Mouse (Mus musculus): ENCODE measurements at regions not wholly inside any gene's neighbourhood (a gene's known extent, or its start where the extent isn't known, plus 50 kb on each side); places are given as distances from the start of the nearest gene placed in this dataset.

GRCm38 (mm10) chr17:79509281-79509680 is 102.4 kb upstream of the Rmdn2 start:
- Histone ChIP-seq H3K9ac (replicated peaks; ENCODE audit: low read depth, low read length) (no peak overlapping the region), H3K36me3 (ENCODE audit: control insufficient read depth, insufficient read depth) (no peaks in the 10 kb centered on the region), H3K27me3 (replicated peaks; ENCODE audit: control insufficient read depth, insufficient read depth, low read length) (no peaks in the 10 kb centered on the region), H3K4me3 (replicated peaks; ENCODE audit: low read length) (no peak overlapping the region), H3K9me3 (ENCODE audit: control insufficient read depth, low read length) (no peaks in the 10 kb centered on the region), H3K4me1 (replicated peaks; ENCODE audit: control insufficient read depth, insufficient read depth, low read length) (peaks cover 10% of the 10 kb centered on the region), H3K4me2 (ENCODE audit: low read length) (peak overlapping the region; percentile 26; the same call in 1 of the 2 replicates), H3K27ac (ENCODE audit: low read length) (no peak overlapping the region)
- WGBS = 62% methylated on average over 8 of the region's 8 CpGs
- ATAC-seq = peak; percentile 26; the same call in 1 of the 2 replicates

GRCm38 (mm10) chr17:79509957-79510710 is 101.5 kb upstream of the Rmdn2 start:
- Histone ChIP-seq H3K27ac (ENCODE audit: low read length) (no peak overlapping the region), H3K27me3 (replicated peaks; ENCODE audit: control insufficient read depth, insufficient read depth, low read length) (no peaks in the 10 kb centered on the region), H3K4me3 (replicated peaks; ENCODE audit: low read length) (no peak overlapping the region), H3K36me3 (ENCODE audit: control insufficient read depth, insufficient read depth) (no peaks in the 10 kb centered on the region), H3K4me1 (replicated peaks; ENCODE audit: control insufficient read depth, insufficient read depth, low read length) (peaks cover 10% of the 10 kb centered on the region), H3K9me3 (ENCODE audit: control insufficient read depth, low read length) (no peaks in the 10 kb centered on the region), H3K4me2 (ENCODE audit: low read length) (no peak overlapping the region), H3K9ac (replicated peaks; ENCODE audit: low read depth, low read length) (no peak overlapping the region)
- 77% methylated on average over 11 of the region's 11 CpGs for WGBS
- 0 out of 2 replicates have a peak, but pooled peaks have one; percentile 8 for ATAC-seq

GRCm38 (mm10) chr17:79511218-79511617 is 100.4 kb upstream of the Rmdn2 start:
- Histone ChIP-seq H3K4me2 (ENCODE audit: low read length) (no peak overlapping the region), H3K4me3 (replicated peaks; ENCODE audit: low read length) (no peak overlapping the region), H3K9me3 (ENCODE audit: control insufficient read depth, low read length) (no peaks in the 10 kb centered on the region), H3K36me3 (ENCODE audit: control insufficient read depth, insufficient read depth) (no peaks in the 10 kb centered on the region), H3K9ac (replicated peaks; ENCODE audit: low read depth, low read length) (no peak overlapping the region), H3K4me1 (replicated peaks; ENCODE audit: control insufficient read depth, insufficient read depth, low read length) (peaks cover 10% of the 10 kb centered on the region), H3K27ac (ENCODE audit: low read length) (no peak overlapping the region), H3K27me3 (replicated peaks; ENCODE audit: control insufficient read depth, insufficient read depth, low read length) (no peaks in the 10 kb centered on the region)
- no peak for ATAC-seq
- WGBS = 80% methylated on average over 9 of the region's 9 CpGs

GRCm38 (mm10) chr17:79514076-79514475 is 97.6 kb upstream of the Rmdn2 start:
- no peak overlapping the region for H3K4me3 ChIP-seq (replicated peaks; ENCODE audit: low read length)
- WGBS = 89% methylated on average over 7 of the region's 7 CpGs
- no peaks in the 10 kb centered on the region for H3K36me3 ChIP-seq (ENCODE audit: control insufficient read depth, insufficient read depth)
- peaks cover 9% of the 10 kb centered on the region for H3K4me1 ChIP-seq (replicated peaks; ENCODE audit: control insufficient read depth, insufficient read depth, low read length)
- no peak overlapping the region for H3K9ac ChIP-seq (replicated peaks; ENCODE audit: low read depth, low read length)
- ATAC-seq = no peak
- no peak overlapping the region for H3K27ac ChIP-seq (ENCODE audit: low read length)
- H3K27me3 ChIP-seq (replicated peaks; ENCODE audit: control insufficient read depth, insufficient read depth, low read length) = no peaks in the 10 kb centered on the region
- H3K9me3 ChIP-seq (ENCODE audit: control insufficient read depth, low read length) = no peaks in the 10 kb centered on the region
- no peak overlapping the region for H3K4me2 ChIP-seq (ENCODE audit: low read length)

- ATAC-seq = no peak
- WGBS = 56% methylated on average over 3 of the region's 3 CpGs
- Histone ChIP-seq H3K9ac (replicated peaks; ENCODE audit: low read depth, low read length) (no peak overlapping the region), H3K27me3 (replicated peaks; ENCODE audit: control insufficient read depth, insufficient read depth, low read length) (no peaks in the 10 kb centered on the region), H3K36me3 (ENCODE audit: control insufficient read depth, insufficient read depth) (no peaks in the 10 kb centered on the region), H3K4me1 (replicated peaks; ENCODE audit: control insufficient read depth, insufficient read depth, low read length) (no peaks in the 10 kb centered on the region), H3K4me3 (replicated peaks; ENCODE audit: low read length) (no peak overlapping the region), H3K9me3 (ENCODE audit: control insufficient read depth, low read length) (no peaks in the 10 kb centered on the region), H3K4me2 (ENCODE audit: low read length) (no peak overlapping the region), H3K27ac (ENCODE audit: low read length) (no peak overlapping the region)
Measured at GRCm38 (mm10) chr17:79518185-79518584, 93.5 kb upstream of the Rmdn2 start.

- Histone ChIP-seq H3K27me3 (replicated peaks; ENCODE audit: control insufficient read depth, insufficient read depth, low read length) (no peaks in the 10 kb centered on the region), H3K36me3 (ENCODE audit: control insufficient read depth, insufficient read depth) (no peaks in the 10 kb centered on the region), H3K4me1 (replicated peaks; ENCODE audit: control insufficient read depth, insufficient read depth, low read length) (no peaks in the 10 kb centered on the region), H3K4me2 (ENCODE audit: low read length) (no peak overlapping the region), H3K9me3 (ENCODE audit: control insufficient read depth, low read length) (no peaks in the 10 kb centered on the region), H3K27ac (ENCODE audit: low read length) (no peak overlapping the region), H3K9ac (replicated peaks; ENCODE audit: low read depth, low read length) (no peak overlapping the region), H3K4me3 (replicated peaks; ENCODE audit: low read length) (no peak overlapping the region)
- 78% methylated on average over 5 of the region's 5 CpGs for WGBS
- ATAC-seq = no peak
Measured at GRCm38 (mm10) chr17:79518696-79519095, 93.0 kb upstream of the Rmdn2 start.

GRCm38 (mm10) chr17:79519356-79519755 is 92.3 kb upstream of the Rmdn2 start:
- H3K27ac ChIP-seq (ENCODE audit: low read length) = no peak overlapping the region
- H3K4me3 ChIP-seq (replicated peaks; ENCODE audit: low read length) = no peak overlapping the region
- no peaks in the 10 kb centered on the region for H3K27me3 ChIP-seq (replicated peaks; ENCODE audit: control insufficient read depth, insufficient read depth, low read length)
- 79% methylated on average over 4 of the region's 4 CpGs for WGBS
- H3K4me1 ChIP-seq (replicated peaks; ENCODE audit: control insufficient read depth, insufficient read depth, low read length) = no peaks in the 10 kb centered on the region
- no peak for ATAC-seq
- no peaks in the 10 kb centered on the region for H3K9me3 ChIP-seq (ENCODE audit: control insufficient read depth, low read length)
- H3K9ac ChIP-seq (replicated peaks; ENCODE audit: low read depth, low read length) = no peak overlapping the region
- H3K36me3 ChIP-seq (ENCODE audit: control insufficient read depth, insufficient read depth) = no peaks in the 10 kb centered on the region
- H3K4me2 ChIP-seq (ENCODE audit: low read length) = no peak overlapping the region

- H3K4me2 ChIP-seq (ENCODE audit: low read length) = no peak overlapping the region
- H3K9ac ChIP-seq (replicated peaks; ENCODE audit: low read depth, low read length) = no peak overlapping the region
- H3K4me1 ChIP-seq (replicated peaks; ENCODE audit: control insufficient read depth, insufficient read depth, low read length) = no peaks in the 10 kb centered on the region
- H3K27me3 ChIP-seq (replicated peaks; ENCODE audit: control insufficient read depth, insufficient read depth, low read length) = no peaks in the 10 kb centered on the region
- H3K9me3 ChIP-seq (ENCODE audit: control insufficient read depth, low read length) = no peaks in the 10 kb centered on the region
- no peak for ATAC-seq
- 91% methylated on average over 5 of the region's 5 CpGs for WGBS
- H3K4me3 ChIP-seq (replicated peaks; ENCODE audit: low read length) = no peak overlapping the region
- no peaks in the 10 kb centered on the region for H3K36me3 ChIP-seq (ENCODE audit: control insufficient read depth, insufficient read depth)
- no peak overlapping the region for H3K27ac ChIP-seq (ENCODE audit: low read length)
Measured at GRCm38 (mm10) chr17:79520283-79520682, 91.4 kb upstream of the Rmdn2 start.

GRCm38 (mm10) chr17:79521691-79522090 is 90.0 kb upstream of the Rmdn2 start:
- no peak overlapping the region for H3K4me2 ChIP-seq (ENCODE audit: low read length)
- ATAC-seq = no peak

GRCm38 (mm10) chr17:79523230-79523629 is 88.4 kb upstream of the Rmdn2 start:
- Histone ChIP-seq H3K9me3 (ENCODE audit: control insufficient read depth, low read length) (no peaks in the 10 kb centered on the region), H3K9ac (replicated peaks; ENCODE audit: low read depth, low read length) (no peak overlapping the region), H3K27ac (ENCODE audit: low read length) (no peak overlapping the region), H3K36me3 (ENCODE audit: control insufficient read depth, insufficient read depth) (no peaks in the 10 kb centered on the region), H3K4me3 (replicated peaks; ENCODE audit: low read length) (no peak overlapping the region), H3K4me1 (replicated peaks; ENCODE audit: control insufficient read depth, insufficient read depth, low read length) (no peaks in the 10 kb centered on the region), H3K27me3 (replicated peaks; ENCODE audit: control insufficient read depth, insufficient read depth, low read length) (no peaks in the 10 kb centered on the region), H3K4me2 (ENCODE audit: low read length) (no peak overlapping the region)
- ATAC-seq = no peak
- WGBS = 92% methylated on average over 3 of the region's 3 CpGs

More at GRCm38 (mm10) chr17:79521691-79522090, 90.0 kb upstream of the Rmdn2 start:
- H3K9ac ChIP-seq (replicated peaks; ENCODE audit: low read depth, low read length) = no peak overlapping the region
- 95% methylated on average over 7 of the region's 7 CpGs for WGBS
- no peaks in the 10 kb centered on the region for H3K27me3 ChIP-seq (replicated peaks; ENCODE audit: control insufficient read depth, insufficient read depth, low read length)
- H3K4me3 ChIP-seq (replicated peaks; ENCODE audit: low read length) = no peak overlapping the region
- H3K4me1 ChIP-seq (replicated peaks; ENCODE audit: control insufficient read depth, insufficient read depth, low read length) = no peaks in the 10 kb centered on the region
- H3K27ac ChIP-seq (ENCODE audit: low read length) = no peak overlapping the region
- H3K36me3 ChIP-seq (ENCODE audit: control insufficient read depth, insufficient read depth) = no peaks in the 10 kb centered on the region
- H3K9me3 ChIP-seq (ENCODE audit: control insufficient read depth, low read length) = no peaks in the 10 kb centered on the region
